11 mouse cellular contexts compared by ENCODE assay signal in genomic region chr11:113799041-113799447, GRCm38 (mm10). TPM values are rescaled to one million over a fixed set of nuclear protein-coding genes. Genes with fewer than 3 reads are reported as not detected.
DNase-seq lines count a peak whose midpoint lies in the region; ATAC-seq and TF ChIP-seq lines count a peak whose summit lies in the region.
"Had no signal": no experiment of that assay in that cellular context is flagged by ENCODE, and none has a peak within 500 bp of the region (broad histone marks: within the 10 kb centered on the region; RNA-seq: fewer than 3 reads in every experiment).

No protein-coding gene starts in this region.

- no peak for TF ChIP-seq EP300 in lung, postnatal 0 days (IDR thresholded peaks at IDR 0.05)

- H3K27me3 ChIP-seq in forebrain, embryonic 10.5 days (ENCODE audit: poor library complexity, severe bottlenecking): peaks cover 15% of the 10 kb centered on the region
- no peaks in the 10 kb centered on the region for H3K27me3 ChIP-seq in forebrain, embryonic 16.5 days (replicated peaks; ENCODE audit: control insufficient read depth, insufficient read depth, low read length)
- H3K27me3 ChIP-seq in lung, postnatal 0 days (replicated peaks; ENCODE audit: insufficient read depth, low read length): no peaks in the 10 kb centered on the region
- H3K27me3 ChIP-seq in liver, embryonic 12.5 days (replicated peaks): peaks cover 32% of the 10 kb centered on the region
- no peaks in the 10 kb centered on the region for H3K27me3 ChIP-seq in stomach, embryonic 16.5 days (ENCODE audit: control insufficient read depth, insufficient read depth, low read length)
- H3K27me3 ChIP-seq: limb, embryonic 13.5 days had no signal

- H3K36me3 ChIP-seq in forebrain, embryonic 10.5 days (replicated peaks): no peaks in the 10 kb centered on the region
- H3K36me3 ChIP-seq in forebrain, embryonic 16.5 days (ENCODE audit: control insufficient read depth, insufficient read depth): no peaks in the 10 kb centered on the region
- H3K36me3 ChIP-seq in lung, postnatal 0 days (ENCODE audit: insufficient read depth, low read length): no peaks in the 10 kb centered on the region
- 0 out of 2 replicates have a peak, but pooled peaks cover 4% of the 10 kb centered on the region for H3K36me3 ChIP-seq in liver, embryonic 12.5 days
- H3K36me3 ChIP-seq in stomach, embryonic 16.5 days (ENCODE audit: control insufficient read depth, insufficient read depth, low read length): no peaks in the 10 kb centered on the region
- H3K36me3 ChIP-seq: midbrain, embryonic 12.5 days had no signal

- ATAC-seq in forebrain, embryonic 16.5 days: no peak
- ATAC-seq in lung, postnatal 0 days: no peak
- ATAC-seq in liver, embryonic 12.5 days: peak; percentile 86
- ATAC-seq in stomach, embryonic 16.5 days (ENCODE audit: insufficient read depth, low FRiP score): peak; percentile 48; the same call in 1 of the 2 replicates

- no peak overlapping the region for H3K4me2 ChIP-seq in forebrain, embryonic 16.5 days (ENCODE audit: low read length)
- H3K4me2 ChIP-seq in lung, postnatal 0 days (replicated peaks; ENCODE audit: low read depth, low read length): no peak overlapping the region
- peak overlapping the region; percentile 59 for H3K4me2 ChIP-seq in liver, embryonic 12.5 days
- peak overlapping the region; percentile 22 for H3K4me2 ChIP-seq in stomach, embryonic 16.5 days (ENCODE audit: low read depth, low read length)
- H3K4me2 ChIP-seq: heart, embryonic 11.5 days; limb, embryonic 13.5 days; midbrain, embryonic 12.5 days had no signal

- no peak for DNase-seq in forebrain, embryonic 10.5 days (ENCODE audit: extremely low spot score, low spot score)
- peak; percentile 14 for DNase-seq in lung, postnatal 0 days (ENCODE audit: low spot score)
- no peak for DNase-seq in lung, postnatal 36 days
- DNase-seq in thymus, postnatal 36 days: no peak
- DNase-seq in left cerebral cortex, adult 2 months (ENCODE audit: extremely low spot score in 1 of 2, low spot score in 2 of 2): no peak

- no peak for TF ChIP-seq CTCF in lung, postnatal 0 days (IDR thresholded peaks at IDR 0.05)
- no peak for TF ChIP-seq CTCF in left cerebral cortex, adult 2 months (IDR thresholded peaks at IDR 0.05)

- peak overlapping the region; percentile 26 for H3K27ac ChIP-seq in forebrain, embryonic 10.5 days
- no peak overlapping the region for H3K27ac ChIP-seq in forebrain, embryonic 16.5 days (ENCODE audit: low read length)
- H3K27ac ChIP-seq in lung, postnatal 0 days (ENCODE audit: low read length): no peak overlapping the region
- H3K27ac ChIP-seq in liver, embryonic 12.5 days: peak overlapping the region; percentile 65
- H3K27ac ChIP-seq in stomach, embryonic 16.5 days (ENCODE audit: low read length): no peak overlapping the region
- H3K27ac ChIP-seq in left cerebral cortex, adult 2 months: no peak overlapping the region
- H3K27ac ChIP-seq: limb, embryonic 13.5 days; midbrain, embryonic 12.5 days had no signal

- intact Hi-C loops in left cerebral cortex, adult 2 months (cut with DNase I): no loop called here

- H3K4me1 ChIP-seq in forebrain, embryonic 10.5 days: peaks cover 71% of the 10 kb centered on the region
- H3K4me1 ChIP-seq in forebrain, embryonic 16.5 days (replicated peaks; ENCODE audit: control insufficient read depth, insufficient read depth, low read length): peaks cover 25% of the 10 kb centered on the region
- peaks cover 13% of the 10 kb centered on the region; the same call in 1 of the 2 replicates for H3K4me1 ChIP-seq in lung, postnatal 0 days (ENCODE audit: insufficient read depth, low read depth, low read length)
- peaks cover 70% of the 10 kb centered on the region for H3K4me1 ChIP-seq in liver, embryonic 12.5 days
- H3K4me1 ChIP-seq in stomach, embryonic 16.5 days (ENCODE audit: control insufficient read depth, insufficient read depth, low read length): peaks cover 21% of the 10 kb centered on the region

- H3K9ac ChIP-seq in forebrain, embryonic 16.5 days (replicated peaks; ENCODE audit: low read depth, low read length): no peak overlapping the region
- no peak overlapping the region for H3K9ac ChIP-seq in lung, postnatal 0 days (replicated peaks; ENCODE audit: low read depth)
- 0 out of 2 replicates have a peak overlapping the region, but pooled peaks have one; percentile 23 for H3K9ac ChIP-seq in liver, embryonic 12.5 days
- no peak overlapping the region for H3K9ac ChIP-seq in stomach, embryonic 16.5 days (ENCODE audit: low read length)
- H3K9ac ChIP-seq: limb, embryonic 13.5 days; midbrain, embryonic 12.5 days had no signal

- WGBS in forebrain, embryonic 10.5 days: 78% methylated on average over 14 of the region's 14 CpGs
- 45% methylated on average over 14 of the region's 14 CpGs for WGBS in forebrain, embryonic 16.5 days
- WGBS in lung, postnatal 0 days: 51% methylated on average over 14 of the region's 14 CpGs
- 17% methylated on average over 14 of the region's 14 CpGs for WGBS in liver, embryonic 12.5 days (ENCODE audit: insufficient replicate concordance)
- WGBS in stomach, embryonic 16.5 days: 44% methylated on average over 14 of the region's 14 CpGs

- H3K4me3 ChIP-seq in forebrain, embryonic 10.5 days: no peak overlapping the region
- H3K4me3 ChIP-seq in forebrain, embryonic 16.5 days (replicated peaks; ENCODE audit: low read length): no peak overlapping the region
- H3K4me3 ChIP-seq in lung, postnatal 0 days (ENCODE audit: low read depth, low read length): no peak overlapping the region
- H3K4me3 ChIP-seq in liver, embryonic 12.5 days: peak overlapping the region; percentile 5; the same call in 1 of the 2 replicates
- no peak overlapping the region for H3K4me3 ChIP-seq in stomach, embryonic 16.5 days (replicated peaks; ENCODE audit: low read length)
- H3K4me3 ChIP-seq in left cerebral cortex, adult 2 months: no peak overlapping the region
- H3K4me3 ChIP-seq: limb, embryonic 13.5 days; midbrain, embryonic 12.5 days had no signal

- H3K9me3 ChIP-seq in forebrain, embryonic 10.5 days: no peaks in the 10 kb centered on the region
- H3K9me3 ChIP-seq in forebrain, embryonic 16.5 days (ENCODE audit: control insufficient read depth, low read length): no peaks in the 10 kb centered on the region
- no peaks in the 10 kb centered on the region for H3K9me3 ChIP-seq in lung, postnatal 0 days (ENCODE audit: low read length)
- no peaks in the 10 kb centered on the region for H3K9me3 ChIP-seq in liver, embryonic 12.5 days (replicated peaks)
- no peaks in the 10 kb centered on the region for H3K9me3 ChIP-seq in stomach, embryonic 16.5 days (replicated peaks; ENCODE audit: control insufficient read depth, low read length)
- H3K9me3 ChIP-seq: limb, embryonic 13.5 days; midbrain, embryonic 12.5 days had no signal

RNA-seq across cellular contexts. Expression of gene Cdc42ep4, which starts 47.4 kb away (rescaled TPM):
- polyA plus RNA-seq in forebrain, embryonic 10.5 days (2016; fragmentation: Nextera tagmentation; extraction: Ambion mirVana): 107 TPM in 2 replicates
- polyA plus RNA-seq in forebrain, embryonic 16.5 days (2015; fragmentation: Nextera tagmentation; extraction: Ambion mirVana): 99.9 and 100 TPM in 2 replicates
- 92.8 and 116 TPM in 2 replicates for polyA plus RNA-seq in lung, postnatal 0 days (2015; fragmentation: Nextera tagmentation; extraction: Ambion mirVana)
- 21.1 and 21.9 TPM in 2 replicates for polyA plus RNA-seq in liver, embryonic 12.5 days (2016; fragmentation: Nextera tagmentation; extraction: Ambion mirVana)
- polyA plus RNA-seq in stomach, embryonic 16.5 days (2015; fragmentation: Nextera tagmentation; extraction: Ambion mirVana): 59.7 and 62.0 TPM in 2 replicates
- total RNA-seq in left cerebral cortex, adult 2 months (2021): 10 to 100 TPM; 25.6 to 28.8 TPM

Comparison
In these comparisons a context has a peak if more than half of its experiments do, and no peak if none do; other contexts are left out.
1. H3K27ac ChIP-seq: peak in forebrain, embryonic 10.5 days (single experiment) and liver, embryonic 12.5 days (single experiment); none in forebrain, embryonic 16.5 days (single experiment), lung, postnatal 0 days (single experiment), stomach, embryonic 16.5 days (single experiment) and left cerebral cortex, adult 2 months (single experiment).
2. ATAC-seq: peak in liver, embryonic 12.5 days (single experiment) and stomach, embryonic 16.5 days (single experiment); none in forebrain, embryonic 16.5 days (single experiment) and lung, postnatal 0 days (single experiment).
3. H3K4me2 ChIP-seq: peak in liver, embryonic 12.5 days (single experiment) and stomach, embryonic 16.5 days (single experiment); none in forebrain, embryonic 16.5 days (single experiment) and lung, postnatal 0 days (single experiment).